Mouse (Mus musculus) liver, adult 2 months (tissue): ENCODE results near the gene Lrrc63.

Source experiments
- CTCF ChIP-seq: fragments of 200-500 bp; IDR thresholded peaks from 2 replicates; pipeline ENCODE4 v1.5.1; 2011; ENCODE audit warnings: low read depth, low read length, control low read depth
- POLR2A ChIP-seq: fragments of 200-500 bp; IDR thresholded peaks from 2 replicates; pipeline ENCODE4 v1.6.1; 2011; ENCODE audit warnings: low read length, control low read depth; ENCODE audit not compliant: insufficient read depth; ENCODE audit errors: extremely low read depth

DNA sequence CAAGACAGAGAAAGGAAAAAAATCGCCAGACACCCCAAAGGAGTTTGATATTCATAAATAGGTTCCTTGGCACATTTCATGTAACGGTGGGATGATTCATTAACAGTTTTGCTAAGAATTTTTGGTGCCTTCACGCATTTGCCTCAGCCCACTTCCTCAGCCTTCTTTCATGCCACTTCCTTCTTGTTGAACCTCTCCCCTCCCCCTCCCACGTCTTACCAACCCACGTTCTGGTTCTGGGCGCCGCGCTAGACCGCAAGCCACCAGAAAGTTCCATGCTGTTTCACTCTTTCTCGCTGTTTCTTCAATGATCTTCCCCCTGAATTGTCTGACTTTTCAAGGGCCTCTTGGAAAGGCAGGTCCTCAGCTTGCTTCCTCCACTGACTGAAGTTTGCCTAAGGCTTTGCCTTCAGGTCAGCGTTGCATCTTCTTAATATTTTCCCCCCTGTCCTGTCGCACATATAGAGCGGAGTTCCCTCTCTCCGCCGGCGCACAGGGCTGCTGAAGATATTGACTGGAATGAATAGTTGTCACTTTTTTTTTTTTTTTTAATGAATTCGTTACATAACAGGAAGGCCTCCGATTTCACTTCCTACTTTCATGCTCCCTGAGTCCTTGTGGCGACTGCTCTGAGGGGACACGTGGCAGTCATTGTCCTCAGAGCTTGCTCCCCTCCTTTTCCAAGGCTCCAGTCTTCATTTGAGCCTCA lies 48.7 kb upstream of the Lrrc63 start:
- TF ChIP-seq POLR2A = no peak
- TF ChIP-seq CTCF = no peak
